ENCODE assay signal across 9 mouse cellular contexts in genomic region chr9:89461190-89461589, GRCm38 (mm10).
DNase-seq lines count a peak whose midpoint lies in the region; ATAC-seq and TF ChIP-seq lines count a peak whose summit lies in the region.
"Had no signal": no experiment of that assay in that cellular context is flagged by ENCODE, and none has a peak within 500 bp of the region (broad histone marks: within the 10 kb centered on the region; RNA-seq: fewer than 3 reads in every experiment).

No protein-coding gene starts in this region.

- no peaks in the 10 kb centered on the region for H3K27me3 ChIP-seq in small intestine, adult 2 months (ENCODE audit: control insufficient read depth, insufficient read depth, low read length)

- no peak overlapping the region for H3K27ac ChIP-seq in small intestine, adult 2 months (ENCODE audit: insufficient read depth, low read depth, low read length)
- H3K27ac ChIP-seq: macrophage had no signal

- 31% methylated on average over 5 of the region's 5 CpGs for WGBS in small intestine, adult 2 months

- no peak overlapping the region for H3K4me3 ChIP-seq in small intestine, adult 2 months (ENCODE audit: low read depth, low read length)

- H3K36me3 ChIP-seq in small intestine, adult 2 months (ENCODE audit: control insufficient read depth, insufficient read depth, low read length) = no peaks in the 10 kb centered on the region

- no peak for ATAC-seq in CD4-positive, CD25-positive, alpha-beta regulatory T cell, adult 4 months

- peak; percentile 43; the same call in 1 of the 2 replicates for TF ChIP-seq CTCF in small intestine, adult 2 months (IDR thresholded peaks at IDR 0.05; ENCODE audit: extremely low read depth, insufficient read length, insufficient replicate concordance, low read depth, low read length)

- TF ChIP-seq POLR2A in small intestine, adult 2 months (IDR thresholded peaks at IDR 0.05; ENCODE audit: low read depth, low read length) = no peak

- no peaks in the 10 kb centered on the region for H3K4me1 ChIP-seq in small intestine, adult 2 months (ENCODE audit: control insufficient read depth, insufficient read depth, insufficient read length, low read length)

- DNase-seq in CD4-positive, CD25-positive, alpha-beta regulatory T cell, adult 2 months (ENCODE audit: low read depth, low spot score) = peak; percentile 40
- peak; percentile 4 for DNase-seq in lung, adult 18-20 months
- no peak for DNase-seq in lung, postnatal 25 days (ENCODE audit: low spot score)
- peak; percentile 3 for DNase-seq in c-Kit-positive CD71-positive TER-119-positive erythroid progenitor cells, embryonic 14.5 days (ENCODE audit: low spot score)
- peak; percentile 6 for DNase-seq in gonadal fat pad, adult 2 months (ENCODE audit: low read depth)
- DNase-seq in left cerebral cortex, postnatal 4 days = peak; percentile 60

- intact Hi-C loops in left cerebral cortex, postnatal 4 days (cut with DNase I) = no loop called here
